Mouse (Mus musculus) spleen, adult 2 months (tissue): ENCODE measurements around the gene Gpbp1.

Experiments used
- CTCF ChIP-seq: fragments of 200-500 bp; IDR thresholded peaks from 2 replicates; pipeline ENCODE4 v1.5.1; 2011; ENCODE audit warnings: mild to moderate bottlenecking, inconsistent platforms; ENCODE audit not compliant: insufficient read depth, insufficient read length, insufficient replicate concordance; ENCODE audit errors: extremely low read depth
- POLR2A ChIP-seq: fragments of 200-500 bp; IDR thresholded peaks from 2 replicates; pipeline ENCODE4 v1.6.1; 2011; ENCODE audit warnings: low read depth, low read length, inconsistent platforms

GRCm38 (mm10) chr13:111391011-111391410, 98.9 kb downstream of the Gpbp1 start:
- TF ChIP-seq CTCF (no peak), POLR2A (no peak)
